ENCODE assay signal across 22 mouse cellular contexts in the genomic region with DNA sequence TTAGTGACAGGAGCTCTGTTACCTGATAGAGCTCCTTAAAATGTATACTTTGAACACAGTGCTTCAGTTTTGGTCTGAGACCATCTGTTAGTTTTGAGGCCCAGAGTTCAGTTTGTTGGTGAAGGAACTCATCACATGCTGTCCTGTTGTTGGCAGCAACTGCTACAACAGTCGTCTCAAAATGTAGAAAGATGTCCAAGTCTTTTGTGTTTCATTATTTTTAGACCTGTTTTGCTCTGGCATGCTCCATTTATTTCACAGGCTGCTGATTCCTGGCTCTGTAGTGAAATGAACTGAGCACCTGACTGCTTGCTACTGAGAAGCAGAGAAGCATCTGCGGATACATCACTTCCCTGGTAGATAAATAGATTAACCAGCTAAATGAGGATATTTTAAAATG.
A peak's percentile ranks its signal among the peaks of the same experiment; 100 is the strongest.
DNase-seq lines count a peak whose midpoint lies in the region; ATAC-seq lines count a peak whose summit lies in the region.
"Had no signal": no experiment of that assay in that cellular context is flagged by ENCODE, and none has a peak within 500 bp of the region (broad histone marks: within the 10 kb centered on the region; RNA-seq: fewer than 3 reads in every experiment).

No protein-coding gene starts in this region.

- no peak overlapping the region for H3K4me2 ChIP-seq in forebrain, embryonic 13.5 days
- H3K4me2 ChIP-seq: forebrain, embryonic 15.5 days; hindbrain, embryonic 14.5 days; limb, embryonic 15.5 days; lung, embryonic 14.5 days; midbrain, embryonic 13.5 days had no signal

- WGBS in forebrain, embryonic 13.5 days = 84% methylated on average over 2 of the region's 2 CpGs

- no peaks in the 10 kb centered on the region for H3K36me3 ChIP-seq in forebrain, embryonic 13.5 days (ENCODE audit: poor library complexity, severe bottlenecking)
- H3K36me3 ChIP-seq: forebrain, embryonic 15.5 days; limb, embryonic 15.5 days; midbrain, embryonic 13.5 days had no signal

- peak; percentile 98 for ATAC-seq in cerebellum, adult (ENCODE audit: insufficient number of reproducible peaks, low FRiP score, low TSS enrichment)
- no peak for ATAC-seq in forebrain, embryonic 13.5 days
- ATAC-seq: activated CD4-positive, CD25-positive, alpha-beta regulatory T cell, adult 4 months; forebrain, embryonic 15.5 days; inflammation-experienced regulatory T-cells, adult 6 months; midbrain, embryonic 13.5 days had no signal

- intact Hi-C loops in heart, postnatal 10 days (cut with DNase I) = no loop called here
- intact Hi-C loops in heart, postnatal 14 days (cut with DNase I) = no loop called here

- H3K4me1 ChIP-seq in forebrain, embryonic 13.5 days = no peaks in the 10 kb centered on the region
- H3K4me1 ChIP-seq: forebrain, embryonic 15.5 days; limb, embryonic 15.5 days; megakaryocyte, embryonic 14.5 days; midbrain, embryonic 13.5 days had no signal

- no peaks in the 10 kb centered on the region for H3K27me3 ChIP-seq in forebrain, embryonic 13.5 days
- H3K27me3 ChIP-seq: forebrain, embryonic 15.5 days; limb, embryonic 15.5 days; megakaryocyte, embryonic 14.5 days; midbrain, embryonic 13.5 days had no signal

- no peaks in the 10 kb centered on the region for H3K9me3 ChIP-seq in forebrain, embryonic 13.5 days (replicated peaks)
- H3K9me3 ChIP-seq: forebrain, embryonic 15.5 days; limb, embryonic 15.5 days; midbrain, embryonic 13.5 days had no signal

- H3K9ac ChIP-seq in forebrain, embryonic 13.5 days = no peak overlapping the region
- H3K9ac ChIP-seq: forebrain, embryonic 15.5 days; hindbrain, embryonic 14.5 days; limb, embryonic 15.5 days; liver, embryonic 14.5 days; lung, embryonic 14.5 days; midbrain, embryonic 13.5 days had no signal

- DNase-seq in cerebellum, postnatal 4 days (ENCODE audit: low spot score in 2 of 2) = no peak
- DNase-seq in heart, postnatal 10 days = peak; percentile 7 to 8
- DNase-seq in heart, postnatal 14 days = no peak
- peak; percentile 50 to 51 for DNase-seq in cerebellum, postnatal 10 days
- no peak for DNase-seq in adipocyte (ENCODE audit: low spot score)
- DNase-seq: gastrocnemius, postnatal 10 days; kidney, adult 18-20 months; left cerebral cortex, postnatal 4 days; lung, embryonic 14.5 days; right cerebral cortex, postnatal 14 days; spleen, adult 18-20 months had no signal

- no peak overlapping the region for H3K4me3 ChIP-seq in forebrain, embryonic 13.5 days
- H3K4me3 ChIP-seq: forebrain, embryonic 15.5 days; limb, embryonic 15.5 days; megakaryocyte, embryonic 14.5 days; midbrain, embryonic 13.5 days had no signal

- no peak overlapping the region for H3K27ac ChIP-seq in forebrain, embryonic 13.5 days
- H3K27ac ChIP-seq: forebrain, embryonic 15.5 days; hindbrain, embryonic 14.5 days; kidney, postnatal 0 days; limb, embryonic 15.5 days; liver, embryonic 14.5 days; midbrain, embryonic 13.5 days had no signal

Comparison
In these comparisons a context has a peak if more than half of its experiments do, and no peak if none do; other contexts are left out.
1. DNase-seq: peak in heart, postnatal 10 days (2 of 2) and cerebellum, postnatal 10 days (2 of 2); none in cerebellum, postnatal 4 days (0 of 2), heart, postnatal 14 days (0 of 2) and adipocyte (single experiment).